ENCODE assay signal across 24 mouse cellular contexts in the genomic region with DNA sequence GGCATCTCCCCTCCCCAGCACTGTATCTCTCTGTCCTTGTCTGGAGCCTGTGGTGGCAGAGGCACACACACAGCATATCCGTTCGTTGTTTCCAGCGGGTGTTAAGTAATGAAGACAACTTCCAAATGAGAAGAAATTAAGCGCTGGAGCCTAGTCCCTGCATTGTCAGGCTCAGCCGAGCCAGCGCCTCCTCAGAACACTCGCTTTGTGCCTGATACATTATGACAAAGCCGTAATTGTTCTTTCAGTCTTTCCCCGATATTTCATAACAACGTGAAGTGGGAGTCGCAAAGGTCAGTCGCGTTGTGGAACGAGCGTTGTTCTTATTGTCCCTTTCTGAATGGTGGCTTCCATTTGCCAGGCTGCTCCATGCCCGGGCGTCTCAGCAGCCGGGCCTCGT. TPM values are rescaled to one million over a fixed set of nuclear protein-coding genes. Genes with fewer than 3 reads are reported as not detected.
DNase-seq lines count a peak whose midpoint lies in the region; ATAC-seq and TF ChIP-seq lines count a peak whose summit lies in the region.
"Had no signal": no experiment of that assay in that cellular context is flagged by ENCODE, and none has a peak within 500 bp of the region (broad histone marks: within the 10 kb centered on the region; RNA-seq: fewer than 3 reads in every experiment).

No protein-coding gene starts in this region.

- peaks cover 28% of the 10 kb centered on the region for H3K27me3 ChIP-seq in forebrain, embryonic 12.5 days
- H3K27me3 ChIP-seq in forebrain, embryonic 16.5 days (replicated peaks; ENCODE audit: control insufficient read depth, insufficient read depth, low read length), result no peaks in the 10 kb centered on the region
- H3K27me3 ChIP-seq in forebrain, postnatal 0 days (ENCODE audit: insufficient read depth, low read length), result no peaks in the 10 kb centered on the region
- H3K27me3 ChIP-seq: hindbrain, embryonic 15.5 days; neural tube, embryonic 12.5 days; stomach, embryonic 15.5 days had no signal

- peaks cover 46% of the 10 kb centered on the region for H3K4me1 ChIP-seq in forebrain, embryonic 12.5 days
- peaks cover 19% of the 10 kb centered on the region for H3K4me1 ChIP-seq in forebrain, embryonic 16.5 days (replicated peaks; ENCODE audit: control insufficient read depth, insufficient read depth, low read length)
- H3K4me1 ChIP-seq in forebrain, postnatal 0 days (ENCODE audit: insufficient read depth), result 0 out of 2 replicates have a peak, but pooled peaks cover 3% of the 10 kb centered on the region
- H3K4me1 ChIP-seq: heart, embryonic 12.5 days; limb, embryonic 10.5 days; neural tube, embryonic 12.5 days; stomach, embryonic 15.5 days had no signal

- no peak for TF ChIP-seq CTCF in layer of hippocampus, adult 2 months (conservative IDR thresholded peaks at IDR 0.05)
- no peak for TF ChIP-seq CTCF in forebrain, postnatal 0 days (IDR thresholded peaks at IDR 0.05; ENCODE audit: low read depth)

- H3K4me2 ChIP-seq in forebrain, embryonic 12.5 days, result no peak overlapping the region
- no peak overlapping the region for H3K4me2 ChIP-seq in forebrain, embryonic 16.5 days (ENCODE audit: low read length)
- H3K4me2 ChIP-seq in forebrain, postnatal 0 days (ENCODE audit: low read depth), result no peak overlapping the region
- H3K4me2 ChIP-seq: heart, embryonic 12.5 days; hindbrain, embryonic 15.5 days; neural tube, embryonic 12.5 days; stomach, embryonic 15.5 days had no signal

- H3K27ac ChIP-seq in forebrain, embryonic 12.5 days, result no peak overlapping the region
- no peak overlapping the region for H3K27ac ChIP-seq in forebrain, embryonic 16.5 days (ENCODE audit: low read length)
- H3K27ac ChIP-seq in layer of hippocampus, adult 2 months, result peak overlapping the region; percentile 66
- no peak overlapping the region for H3K27ac ChIP-seq in forebrain, postnatal 0 days (ENCODE audit: low read depth, low read length)
- H3K27ac ChIP-seq: embryonic facial prominence, embryonic 10.5 days; gastrocnemius, adult 2 months; hindbrain, embryonic 15.5 days; limb, embryonic 10.5 days; neural tube, embryonic 12.5 days; stomach, embryonic 15.5 days had no signal

- H3K9me3 ChIP-seq in forebrain, embryonic 12.5 days, result no peaks in the 10 kb centered on the region
- H3K9me3 ChIP-seq in forebrain, embryonic 16.5 days (ENCODE audit: control insufficient read depth, low read length), result no peaks in the 10 kb centered on the region
- H3K9me3 ChIP-seq in forebrain, postnatal 0 days (ENCODE audit: low read length), result no peaks in the 10 kb centered on the region
- H3K9me3 ChIP-seq: embryonic facial prominence, embryonic 10.5 days; heart, embryonic 12.5 days; hindbrain, embryonic 15.5 days; limb, embryonic 10.5 days; neural tube, embryonic 12.5 days; stomach, embryonic 15.5 days had no signal

- ATAC-seq in forebrain, embryonic 12.5 days (ENCODE audit: low FRiP score), result 0 out of 2 replicates have a peak, but pooled peaks have one; percentile 27
- no peak for ATAC-seq in forebrain, embryonic 16.5 days
- peak; percentile 56; the same call in 1 of the 2 replicates for ATAC-seq in forebrain, postnatal 0 days
- ATAC-seq: intestine, embryonic 16.5 days; liver, postnatal 0 days had no signal

- no peak overlapping the region for H3K4me3 ChIP-seq in forebrain, embryonic 12.5 days (replicated peaks)
- no peak overlapping the region for H3K4me3 ChIP-seq in forebrain, embryonic 16.5 days (replicated peaks; ENCODE audit: low read length)
- H3K4me3 ChIP-seq in layer of hippocampus, adult 2 months, result peak overlapping the region; percentile 31; the same call in 1 of the 2 replicates
- no peak overlapping the region for H3K4me3 ChIP-seq in forebrain, postnatal 0 days (ENCODE audit: low read depth, low read length)
- H3K4me3 ChIP-seq: embryonic facial prominence, embryonic 10.5 days; gastrocnemius, adult 2 months; heart, embryonic 12.5 days; hindbrain, embryonic 15.5 days; limb, embryonic 10.5 days; neural tube, embryonic 12.5 days; stomach, embryonic 15.5 days had no signal

- DNase-seq in layer of hippocampus, adult 2 months (ENCODE audit: low spot score in 2 of 2), result peak in 1 of 2 experiments; percentile 12
- DNase-seq in layer of hippocampus, adult 9-10 months (ENCODE audit: low spot score), result no peak
- DNase-seq in brain, adult 2 months (ENCODE audit: low read depth, low spot score), result peak; percentile 79
- peak; percentile 48 for DNase-seq in forebrain, postnatal 0 days
- DNase-seq in urinary bladder, postnatal 25 days (ENCODE audit: low spot score), result no peak
- DNase-seq in lung, postnatal 14 days, result no peak
- DNase-seq: B cell, adult 2 months; gastrocnemius, adult 2 months; heart, postnatal 14 days; kidney, postnatal 36 days; liver, postnatal 0 days; lung, postnatal 10 days; right cerebral cortex, postnatal 14 days; thymus, adult 2 months had no signal

- no peaks in the 10 kb centered on the region for H3K36me3 ChIP-seq in forebrain, embryonic 12.5 days (replicated peaks)
- no peaks in the 10 kb centered on the region for H3K36me3 ChIP-seq in forebrain, embryonic 16.5 days (ENCODE audit: control insufficient read depth, insufficient read depth)
- no peaks in the 10 kb centered on the region for H3K36me3 ChIP-seq in forebrain, postnatal 0 days (ENCODE audit: insufficient read depth)
- H3K36me3 ChIP-seq: embryonic facial prominence, embryonic 10.5 days; heart, embryonic 12.5 days; hindbrain, embryonic 15.5 days; limb, embryonic 10.5 days; neural tube, embryonic 12.5 days; stomach, embryonic 15.5 days had no signal

- no peak overlapping the region for H3K9ac ChIP-seq in forebrain, embryonic 12.5 days
- H3K9ac ChIP-seq in forebrain, embryonic 16.5 days (replicated peaks; ENCODE audit: low read depth, low read length), result no peak overlapping the region
- no peak overlapping the region for H3K9ac ChIP-seq in forebrain, postnatal 0 days
- H3K9ac ChIP-seq: heart, embryonic 12.5 days; hindbrain, embryonic 15.5 days; liver, postnatal 0 days; neural tube, embryonic 12.5 days; stomach, embryonic 15.5 days had no signal

- WGBS in forebrain, embryonic 12.5 days, result 47% methylated on average over 19 of the region's 19 CpGs
- 32% methylated on average over 19 of the region's 19 CpGs for WGBS in forebrain, embryonic 16.5 days
- WGBS in forebrain, postnatal 0 days, result 38% methylated on average over 19 of the region's 19 CpGs

RNA-seq across cellular contexts. Expression of a gene that starts 13.7 kb away (rescaled TPM):
- polyA plus RNA-seq in forebrain, embryonic 12.5 days (2016; fragmentation: Nextera tagmentation; extraction: Ambion mirVana), result 26.7 and 28.7 TPM in 2 replicates
- 45.4 and 48.8 TPM in 2 replicates for polyA plus RNA-seq in forebrain, embryonic 16.5 days (2015; fragmentation: Nextera tagmentation; extraction: Ambion mirVana)
- 10 to 100 TPM; 23.5 to 26.3 TPM for total RNA-seq in layer of hippocampus, adult 2 months (2021)
- total RNA-seq in forebrain, postnatal 0 days (2014; rRNA removed), result 37.7 and 48.6 TPM in 2 replicates
- 26.8 and 34.9 TPM in 2 replicates for polyA plus RNA-seq in forebrain, postnatal 0 days (2015; fragmentation: Nextera tagmentation; extraction: Ambion mirVana)
- total RNA-seq: megakaryocyte, adult 5-6 weeks had no signal

Comparison
In these comparisons a context has a peak if more than half of its experiments do, and no peak if none do; other contexts are left out.
1. DNase-seq: peak in brain, adult 2 months (single experiment) and forebrain, postnatal 0 days (single experiment); none in layer of hippocampus, adult 9-10 months (single experiment), urinary bladder, postnatal 25 days (single experiment) and lung, postnatal 14 days (single experiment).